Mouse (Mus musculus): Measurements from ENCODE around the gene Ttc39d.

Ttc39d gene

GRCm38 (mm10) chr17:80267065-80267464, 59.8 kb downstream of the Ttc39d start:
- DNase-seq (ENCODE audit: low spot score in 2 of 2), result no peak
